Mouse (Mus musculus) kidney, adult 9 months (tissue): ENCODE data around the gene Hoxa9.
A peak's percentile ranks its signal among the peaks of the same experiment; 100 is the strongest.

Experiments used
- DNase-seq: peaks from one replicate; pipeline ENCODE4 v3.0.0; 2022

Gene Hoxa9

GRCm38 (mm10) chr6:52230516-52231165, at the start of gene Hoxa9:
Gene Hoxa9, minus strand, starts transcription at chr6:52231089.
- DNase-seq = peak; percentile 68

GRCm38 (mm10) chr6:52276920-52277319, 46.0 kb upstream of the Hoxa9 start:
- DNase-seq = no peak

- DNase-seq = no peak
Measured at GRCm38 (mm10) chr6:52276382-52276781, 45.5 kb upstream of the Hoxa9 start.

GRCm38 (mm10) chr6:52275563-52276280, 44.8 kb upstream of the Hoxa9 start:
- DNase-seq = no peak

- DNase-seq = no peak
Measured at GRCm38 (mm10) chr6:52274576-52274975, 43.7 kb upstream of the Hoxa9 start.

- DNase-seq = no peak
Measured at GRCm38 (mm10) chr6:52273656-52274280, 42.9 kb upstream of the Hoxa9 start.

GRCm38 (mm10) chr6:52272766-52273655, 42.1 kb upstream of the Hoxa9 start:
- DNase-seq = no peak

GRCm38 (mm10) chr6:52270494-52271480, 39.9 kb upstream of the Hoxa9 start:
- DNase-seq = peak; percentile 78

- DNase-seq = no peak
Measured at GRCm38 (mm10) chr6:52268756-52269155, 37.9 kb upstream of the Hoxa9 start.

GRCm38 (mm10) chr6:52268341-52268740, 37.5 kb upstream of the Hoxa9 start:
- DNase-seq = no peak

GRCm38 (mm10) chr6:52267691-52268090, 36.8 kb upstream of the Hoxa9 start:
- DNase-seq = no peak

- no peak for DNase-seq
Measured at GRCm38 (mm10) chr6:52267221-52267620, 36.3 kb upstream of the Hoxa9 start.

- no peak for DNase-seq
Measured at GRCm38 (mm10) chr6:52266666-52266985, 35.7 kb upstream of the Hoxa9 start.

- DNase-seq = no peak
Measured at GRCm38 (mm10) chr6:52265913-52266665, 35.2 kb upstream of the Hoxa9 start.

GRCm38 (mm10) chr6:52265306-52265912, 34.5 kb upstream of the Hoxa9 start:
- DNase-seq = no peak

- no peak for DNase-seq
Measured at GRCm38 (mm10) chr6:52264106-52264790, 33.4 kb upstream of the Hoxa9 start.

GRCm38 (mm10) chr6:52263321-52263585, 32.4 kb upstream of the Hoxa9 start:
- DNase-seq = no peak

- DNase-seq = no peak
Measured at GRCm38 (mm10) chr6:52262463-52263320, 31.8 kb upstream of the Hoxa9 start.

GRCm38 (mm10) chr6:52261751-52262462, 31.0 kb upstream of the Hoxa9 start:
- DNase-seq = no peak
